Comparison of ENCODE assay signal across 15 mouse cellular contexts in genomic region chr11:114239311-114239803, GRCm38 (mm10).
A peak's percentile ranks its signal among the peaks of the same experiment; 100 is the strongest.
DNase-seq lines count a peak whose midpoint lies in the region; ATAC-seq and TF ChIP-seq lines count a peak whose summit lies in the region.
"Had no signal": no experiment of that assay in that cellular context is flagged by ENCODE, and none has a peak within 500 bp of the region (broad histone marks: within the 10 kb centered on the region; RNA-seq: fewer than 3 reads in every experiment).

No protein-coding gene starts in this region.

- no peak overlapping the region for H3K27ac ChIP-seq in kidney, embryonic 14.5 days (ENCODE audit: low read depth, low read length)
- peak overlapping the region; percentile 51 for H3K27ac ChIP-seq in forebrain, postnatal 0 days (ENCODE audit: low read depth, low read length)
- H3K27ac ChIP-seq in midbrain, embryonic 10.5 days (replicated peaks) = 0 out of 2 replicates have a peak overlapping the region, but pooled peaks have one; percentile 39
- H3K27ac ChIP-seq: heart, adult 2 months; limb, embryonic 15.5 days had no signal

- H3K4me3 ChIP-seq in kidney, embryonic 14.5 days (ENCODE audit: low read length) = no peak overlapping the region
- no peak overlapping the region for H3K4me3 ChIP-seq in forebrain, postnatal 0 days (ENCODE audit: low read depth, low read length)
- H3K4me3 ChIP-seq in midbrain, embryonic 10.5 days = no peak overlapping the region
- H3K4me3 ChIP-seq: heart, adult 2 months; limb, embryonic 15.5 days had no signal

- 28% methylated on average over 8 of the region's 8 CpGs for WGBS in kidney, embryonic 14.5 days
- 7% methylated on average over 8 of the region's 8 CpGs for WGBS in forebrain, postnatal 0 days
- WGBS in midbrain, embryonic 10.5 days = 61% methylated on average over 8 of the region's 8 CpGs

- no peak for TF ChIP-seq CTCF in forebrain, postnatal 0 days (IDR thresholded peaks at IDR 0.05; ENCODE audit: low read depth)

- H3K36me3 ChIP-seq in kidney, embryonic 14.5 days (ENCODE audit: control insufficient read depth, insufficient read depth, low read length) = no peaks in the 10 kb centered on the region
- H3K36me3 ChIP-seq in forebrain, postnatal 0 days (ENCODE audit: insufficient read depth) = no peaks in the 10 kb centered on the region
- H3K36me3 ChIP-seq in midbrain, embryonic 10.5 days = no peaks in the 10 kb centered on the region
- H3K36me3 ChIP-seq: limb, embryonic 15.5 days had no signal

- H3K27me3 ChIP-seq in kidney, embryonic 14.5 days (ENCODE audit: control insufficient read depth, insufficient read depth, low read length) = no peaks in the 10 kb centered on the region
- no peaks in the 10 kb centered on the region for H3K27me3 ChIP-seq in forebrain, postnatal 0 days (ENCODE audit: insufficient read depth, low read length)
- H3K27me3 ChIP-seq in midbrain, embryonic 10.5 days (ENCODE audit: low read depth, poor library complexity, severe bottlenecking) = peaks cover 6% of the 10 kb centered on the region; the same call in 1 of the 2 replicates
- H3K27me3 ChIP-seq: limb, embryonic 15.5 days had no signal

- intact Hi-C loops in heart, postnatal 25 days (cut with DNase I) = no loop called here

- peak; percentile 57 for ATAC-seq in kidney, embryonic 14.5 days (ENCODE audit: low FRiP score, low TSS enrichment)
- peak; percentile 90 for ATAC-seq in forebrain, postnatal 0 days

- no peak overlapping the region for H3K9ac ChIP-seq in kidney, embryonic 14.5 days (ENCODE audit: low read depth, low read length)
- no peak overlapping the region for H3K9ac ChIP-seq in forebrain, postnatal 0 days
- H3K9ac ChIP-seq: limb, embryonic 15.5 days had no signal

- no peaks in the 10 kb centered on the region for H3K9me3 ChIP-seq in kidney, embryonic 14.5 days (ENCODE audit: control insufficient read depth, low read length)
- no peaks in the 10 kb centered on the region for H3K9me3 ChIP-seq in forebrain, postnatal 0 days (ENCODE audit: low read length)
- H3K9me3 ChIP-seq in midbrain, embryonic 10.5 days (replicated peaks) = no peaks in the 10 kb centered on the region
- H3K9me3 ChIP-seq: limb, embryonic 15.5 days had no signal

- no peak for DNase-seq in kidney, adult 9 months
- DNase-seq in forebrain, postnatal 0 days = peak; percentile 47
- DNase-seq in midbrain, embryonic 10.5 days (ENCODE audit: low spot score) = no peak
- DNase-seq in retina, postnatal 1 day = peak; percentile 84
- no peak for DNase-seq in adrenal gland, adult (ENCODE audit: inconsistent age in 2 of 2, low spot score in 1 of 2)
- DNase-seq in heart, postnatal 25 days (ENCODE audit: low spot score) = no peak
- no peak for DNase-seq in heart, adult 18-20 months
- DNase-seq: adrenal gland, postnatal 14 days; cerebellum, adult 9-10 months; heart, adult 2 months; heart, postnatal 4 days; kidney, postnatal 36 days; thymus, adult 2 months had no signal

- no peaks in the 10 kb centered on the region for H3K4me1 ChIP-seq in kidney, embryonic 14.5 days (ENCODE audit: control insufficient read depth, insufficient read depth, low read length)
- H3K4me1 ChIP-seq in forebrain, postnatal 0 days (ENCODE audit: insufficient read depth) = no peaks in the 10 kb centered on the region; the same call in 1 of the 2 replicates
- H3K4me1 ChIP-seq in midbrain, embryonic 10.5 days = peaks cover 12% of the 10 kb centered on the region

- H3K4me2 ChIP-seq in kidney, embryonic 14.5 days (replicated peaks; ENCODE audit: low read depth, low read length) = no peak overlapping the region
- no peak overlapping the region for H3K4me2 ChIP-seq in forebrain, postnatal 0 days (ENCODE audit: low read depth)
- H3K4me2 ChIP-seq: limb, embryonic 15.5 days had no signal

Comparison
In these comparisons a context has a peak if more than half of its experiments do, and no peak if none do; other contexts are left out.
1. DNase-seq: peak in forebrain, postnatal 0 days (single experiment) and retina, postnatal 1 day (single experiment); none in kidney, adult 9 months (single experiment), midbrain, embryonic 10.5 days (single experiment), adrenal gland, adult (0 of 2), heart, postnatal 25 days (single experiment) and heart, adult 18-20 months (0 of 2).